Mouse (Mus musculus): ENCODE measurements around the gene Msi1. TPM values are rescaled to one million over a fixed set of nuclear protein-coding genes. Genes with fewer than 3 reads are reported as not detected.

Gene Msi1
- total RNA-seq (2021), result under 1 TPM; 0.36 to 0.49 TPM
- long read RNA-seq, experiment 1, result 0 reads
- long read RNA-seq, experiment 2, result 0 reads

DNA sequence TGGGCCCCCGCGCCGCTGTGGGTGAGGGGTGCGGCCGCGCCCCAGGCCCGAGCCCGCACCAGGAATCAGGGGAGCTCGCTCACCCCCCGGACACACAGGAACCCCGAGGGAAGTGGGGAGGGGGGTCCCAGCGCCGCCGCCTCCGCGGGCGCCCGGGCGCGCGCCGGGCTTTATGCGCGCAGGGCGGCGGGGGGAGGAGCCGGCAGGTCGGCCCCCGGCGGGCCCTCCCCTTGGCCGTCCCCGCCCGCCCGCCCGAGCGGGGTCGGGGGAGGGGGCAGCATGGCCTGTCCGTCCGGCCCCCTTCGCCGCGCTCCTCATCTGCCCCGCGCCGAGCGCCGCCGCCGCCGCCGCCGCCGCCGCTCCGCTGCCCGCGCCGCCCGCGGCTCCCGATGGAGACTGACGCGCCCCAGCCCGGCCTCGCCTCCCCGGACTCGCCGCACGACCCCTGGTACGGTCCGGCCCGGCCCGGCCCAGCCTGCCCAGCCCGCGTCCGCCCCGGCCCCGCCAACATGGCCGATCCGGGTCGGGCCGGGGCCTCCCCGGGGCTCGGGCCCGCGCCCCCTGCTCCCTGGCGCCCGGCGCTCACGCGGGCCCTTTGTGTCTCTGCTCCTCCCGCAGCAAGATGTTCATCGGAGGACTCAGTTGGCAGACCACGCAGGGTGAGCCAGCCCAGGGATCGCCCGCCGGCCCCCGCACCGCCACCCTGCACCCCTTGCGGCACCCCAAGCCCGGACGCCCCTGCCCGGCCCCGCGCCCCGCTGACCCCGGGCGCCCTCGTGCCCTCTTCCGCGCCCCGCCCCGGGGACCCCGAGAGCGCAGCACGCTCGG, at the start of gene Msi1:
Gene Msi1, plus strand, starts transcription at position 241 of the 828 bp plus-strand sequence.
- no peak for DNase-seq
- intact Hi-C loops (cut with DNase I), result no loop called here

DNA sequence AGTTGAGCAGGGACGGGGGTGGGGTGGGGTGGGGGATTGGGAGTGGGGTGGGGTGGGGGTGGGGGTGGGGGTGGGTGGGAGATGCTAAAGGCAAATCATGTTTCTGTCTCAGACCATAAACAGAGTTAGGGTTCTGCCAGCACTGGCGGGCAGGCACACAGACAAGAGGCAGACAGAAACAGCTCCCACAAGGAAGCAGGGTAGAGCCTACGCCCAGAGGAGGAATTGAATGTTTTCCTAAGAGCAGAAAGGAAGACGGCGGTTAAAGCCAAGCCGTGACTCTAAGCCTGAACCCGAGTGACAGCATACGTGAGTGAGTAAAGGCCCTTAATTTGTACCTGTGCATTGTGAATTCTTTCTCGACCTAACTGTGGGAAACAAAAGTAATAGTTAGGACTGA, 37.5 kb upstream of the Msi1 start:
- intact Hi-C loops (cut with DNase I), result no loop called here
- DNase-seq, result no peak

DNA sequence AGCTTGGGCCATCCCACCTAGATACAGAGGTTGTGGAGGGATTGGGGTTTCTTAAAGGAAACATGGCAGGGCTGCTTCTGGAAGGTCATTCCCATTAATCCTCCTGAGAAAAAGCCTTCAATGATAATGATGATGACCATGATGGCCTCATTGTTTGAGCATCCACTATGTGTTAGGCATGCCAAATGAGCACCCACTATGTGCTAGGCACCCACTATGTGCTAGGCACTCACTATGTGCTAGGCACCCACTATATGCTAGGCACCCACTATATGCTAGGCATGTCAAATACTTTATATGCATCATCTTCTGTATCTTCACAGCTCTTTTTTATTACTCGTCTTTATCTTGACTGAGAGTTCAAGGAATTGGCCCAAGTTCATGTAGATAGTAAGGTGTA, 36.4 kb upstream of the Msi1 start:
- intact Hi-C loops (cut with DNase I), result no loop called here
- DNase-seq, result no peak

DNA sequence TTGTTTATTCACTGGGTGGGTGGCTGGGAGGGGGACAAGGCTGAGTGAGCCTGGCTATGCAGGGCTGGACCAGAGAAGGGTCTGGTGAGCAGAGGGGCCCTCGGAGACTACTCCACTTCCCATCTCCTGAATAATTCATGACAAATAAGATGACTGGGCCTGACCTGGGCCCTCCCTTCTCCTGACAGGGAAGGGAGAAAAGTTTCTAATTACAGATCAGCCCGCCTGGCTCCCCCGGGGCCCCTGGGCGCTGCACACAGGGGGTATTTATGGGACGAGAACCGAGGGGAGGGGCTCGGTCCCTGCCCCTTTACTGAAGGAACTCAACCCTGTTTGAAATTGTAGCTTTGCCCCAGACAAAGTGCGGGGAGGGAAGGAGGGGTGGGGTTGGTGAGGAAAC, 35.2 kb upstream of the Msi1 start:
- no peak for DNase-seq
- intact Hi-C loops (cut with DNase I), result no loop called here

DNA sequence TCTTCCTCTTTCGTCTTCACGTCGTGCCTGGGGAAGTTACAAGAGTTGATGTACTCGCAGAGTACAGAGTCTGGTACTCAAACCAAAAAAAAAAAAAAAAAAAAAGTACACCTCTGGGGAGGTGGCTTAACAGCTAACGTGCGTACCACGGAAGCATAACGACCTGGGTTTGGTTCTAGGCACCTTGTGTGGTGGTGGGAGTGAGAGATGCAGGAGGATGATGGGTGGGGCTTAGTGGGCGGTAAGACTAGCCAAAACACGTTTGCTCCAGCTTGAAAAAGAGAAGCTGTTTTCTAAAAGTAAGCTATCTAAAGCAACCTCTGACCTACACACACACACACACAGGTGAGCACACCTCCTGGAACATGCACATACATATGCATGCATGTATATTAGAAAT, 34.6 kb upstream of the Msi1 start:
- DNase-seq, result no peak

DNA sequence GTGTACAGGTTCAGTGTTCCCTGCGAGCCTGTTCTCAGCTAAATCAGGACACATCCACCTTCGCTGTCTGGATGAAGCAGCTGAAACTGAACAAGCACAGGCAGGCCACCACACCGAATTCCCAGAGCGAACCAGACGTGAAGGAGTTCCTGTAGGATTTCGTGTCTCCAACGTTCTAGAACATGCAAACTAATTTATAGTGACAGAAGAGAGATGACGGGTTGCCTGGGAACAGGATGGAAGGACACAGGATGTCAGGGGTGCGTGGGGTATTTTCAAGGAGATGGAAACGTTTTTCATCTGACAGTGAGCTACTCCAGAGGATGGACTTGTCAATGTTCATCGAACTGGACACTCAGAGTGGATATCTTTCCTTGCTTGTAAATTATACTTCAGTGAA, 32.7 kb upstream of the Msi1 start:
- DNase-seq, result no peak
- intact Hi-C loops (cut with DNase I), result no loop called here

More for the DNA sequence above, 34.6 kb upstream of the Msi1 start:
- intact Hi-C loops (cut with DNase I), result no loop called here

DNA sequence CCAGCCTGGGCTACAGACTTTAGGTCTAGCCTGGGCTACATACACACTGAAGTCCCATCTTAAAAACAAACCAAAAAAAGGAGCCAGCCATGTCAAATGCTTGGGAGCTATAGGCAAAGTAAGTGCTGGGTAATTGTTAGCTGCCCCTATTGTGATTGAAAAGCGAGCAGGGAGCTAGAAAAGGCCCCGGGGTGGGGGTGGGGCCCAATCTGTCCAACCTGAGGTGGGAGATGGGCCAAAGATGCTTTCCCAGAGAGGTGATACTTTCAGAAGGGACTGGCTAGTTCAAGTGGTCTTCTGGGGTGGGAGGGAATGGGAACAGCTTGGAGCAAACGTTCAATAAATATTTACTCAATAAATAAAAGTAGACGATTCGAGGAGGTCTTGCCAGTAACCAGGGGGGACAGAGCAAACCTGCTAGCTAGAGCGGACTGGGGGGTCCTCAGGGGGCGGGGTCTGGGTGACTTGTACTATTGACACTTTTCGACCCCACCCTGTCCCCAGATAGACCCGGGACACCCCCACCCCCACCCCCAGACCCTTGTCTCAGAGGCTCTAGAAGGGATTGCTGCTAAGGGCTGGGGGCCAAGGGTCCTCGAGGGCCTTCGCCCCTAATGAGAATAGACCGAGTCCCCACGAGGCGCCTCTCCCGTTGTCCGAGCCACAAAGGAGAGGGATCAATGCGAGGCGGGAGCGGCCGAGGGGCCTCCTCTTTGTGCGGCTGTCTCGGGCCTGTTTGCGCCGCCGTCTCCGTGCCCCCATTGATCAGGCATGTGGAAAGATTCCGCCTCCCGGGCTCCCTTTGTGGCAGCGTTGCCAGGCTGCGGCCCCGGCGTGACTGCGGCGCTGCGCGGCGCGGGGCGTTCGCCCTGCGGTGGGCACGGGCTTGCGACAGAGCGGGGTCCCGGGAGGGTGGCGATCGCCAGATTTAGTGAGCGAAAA, 31.3 kb upstream of the Msi1 start:
- no peak for DNase-seq
- intact Hi-C loops (cut with DNase I), result no loop called here

DNA sequence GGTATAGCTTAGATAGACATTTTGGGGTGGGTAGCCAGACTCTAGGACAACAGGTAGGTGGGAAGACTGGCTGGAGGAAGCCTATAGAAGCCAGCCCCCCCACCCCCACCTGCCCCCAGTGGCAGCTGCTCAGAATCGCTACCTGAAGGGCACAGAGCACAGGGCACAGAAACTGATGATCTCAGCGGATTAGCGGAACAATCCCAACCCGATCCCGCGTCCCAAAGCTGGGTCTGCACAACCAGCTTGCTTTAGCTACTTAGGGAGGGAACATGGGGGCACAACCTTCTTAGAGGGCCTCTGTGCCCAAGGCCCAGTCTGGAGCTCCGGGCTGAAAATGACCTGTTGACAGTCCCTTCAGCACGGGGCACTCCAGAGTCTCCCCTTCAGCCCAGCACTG, 27.3 kb upstream of the Msi1 start:
- intact Hi-C loops (cut with DNase I), result no loop called here
- DNase-seq, result no peak

DNA sequence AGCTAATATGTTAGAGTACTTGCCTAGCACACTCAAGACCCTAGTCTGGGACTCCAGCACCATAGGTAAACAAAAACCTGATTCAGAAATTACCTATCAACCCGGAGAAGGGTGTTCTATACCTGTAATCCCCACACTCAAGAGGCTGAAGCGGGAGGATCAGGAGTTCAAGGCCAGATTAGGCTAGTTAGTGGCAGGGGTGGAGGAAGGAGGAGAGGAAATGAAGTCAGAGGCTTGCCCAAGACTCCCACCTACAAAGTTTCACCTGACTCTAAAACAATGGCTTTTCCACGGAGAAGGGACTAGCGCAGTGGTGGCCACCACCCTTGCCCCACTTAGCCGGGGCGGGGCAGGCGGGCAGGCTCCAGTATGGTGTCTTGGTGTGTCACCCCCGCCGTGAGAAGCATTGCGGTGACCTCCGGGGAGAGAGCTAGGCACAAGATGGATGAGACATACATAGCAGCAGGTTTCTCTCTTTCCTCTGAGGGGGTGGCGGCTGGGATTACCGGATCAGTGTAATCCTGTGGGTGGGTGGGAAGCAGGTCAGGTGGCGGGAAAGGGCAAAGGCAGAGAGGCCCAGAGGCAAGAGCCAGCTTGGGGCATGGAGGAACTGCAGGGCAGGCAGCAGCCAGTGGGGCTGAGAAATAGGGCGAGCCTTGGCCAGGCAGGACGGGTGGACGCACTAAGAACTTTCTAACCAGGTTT, 25.8 kb upstream of the Msi1 start:
- intact Hi-C loops (cut with DNase I), result no loop called here
- DNase-seq, result no peak

DNA sequence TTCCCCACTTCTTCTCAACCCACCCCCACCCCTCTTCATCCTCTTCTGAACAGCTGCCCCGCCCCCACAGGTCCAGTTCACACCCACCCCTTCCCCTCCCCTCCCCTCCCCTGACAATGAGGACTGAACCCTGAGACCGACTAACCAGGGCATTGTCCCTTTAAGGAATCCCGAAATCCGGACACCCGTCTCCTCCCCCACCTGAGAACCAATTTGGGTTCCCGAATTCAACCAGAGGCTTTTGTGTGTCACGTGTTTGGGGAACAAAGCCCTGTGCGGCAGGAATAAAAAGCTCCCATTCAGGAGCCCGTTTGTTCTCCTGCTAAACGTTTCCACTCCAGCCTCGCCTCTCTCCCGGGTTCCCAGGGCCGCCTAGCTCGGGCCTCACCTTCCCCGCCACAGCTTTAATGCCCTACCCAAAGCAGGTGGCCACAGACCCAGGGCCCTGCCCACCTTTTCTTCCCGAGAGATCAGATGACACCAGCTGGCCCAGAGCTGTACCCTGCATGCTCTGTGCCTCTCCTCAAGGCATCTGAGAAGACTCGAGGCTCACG, 25.1 kb upstream of the Msi1 start:
- intact Hi-C loops (cut with DNase I), result no loop called here

DNA sequence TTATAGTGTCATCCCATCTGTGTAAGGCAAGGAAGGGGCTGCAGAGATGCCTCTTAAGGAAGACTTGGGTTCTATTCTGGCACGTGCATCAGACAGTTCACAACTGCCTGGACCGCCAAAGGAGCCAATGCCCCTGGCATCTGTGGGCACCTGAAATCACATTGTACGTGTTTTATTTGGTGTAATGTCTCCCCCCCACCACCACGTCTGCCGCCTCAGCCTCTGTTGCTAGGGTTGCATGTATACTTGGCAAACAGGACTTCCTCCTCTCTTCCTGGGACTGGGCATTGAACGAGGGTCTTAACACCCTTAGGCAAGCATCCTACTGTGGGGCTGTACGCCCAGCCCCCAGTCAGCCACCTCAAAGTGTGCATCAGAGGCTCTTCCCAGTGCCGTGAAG, 24.2 kb upstream of the Msi1 start:
- intact Hi-C loops (cut with DNase I), result no loop called here
- no peak for DNase-seq

More for the DNA sequence above, 25.1 kb upstream of the Msi1 start:
- no peak for DNase-seq

DNA sequence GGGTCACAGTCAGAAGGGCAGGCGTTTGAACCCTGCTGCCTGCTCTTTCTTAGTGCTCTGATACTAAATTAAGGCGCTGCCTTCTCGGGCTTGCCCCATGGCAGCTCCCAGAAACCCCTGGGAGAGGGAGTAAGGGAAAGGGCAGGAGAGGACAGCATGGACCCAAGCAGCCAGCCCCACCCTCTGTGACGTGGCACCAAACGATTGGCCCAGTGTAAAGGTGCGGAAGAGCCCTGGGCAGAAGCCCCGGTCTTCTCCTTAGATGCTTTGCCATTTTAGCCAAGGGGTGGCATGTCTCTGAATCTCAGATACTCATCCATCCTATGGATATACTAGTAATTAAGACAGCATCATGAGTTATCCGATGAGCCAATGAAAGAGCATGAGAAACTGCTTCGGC, 21.3 kb upstream of the Msi1 start:
- DNase-seq, result no peak
- intact Hi-C loops (cut with DNase I), result no loop called here

DNA sequence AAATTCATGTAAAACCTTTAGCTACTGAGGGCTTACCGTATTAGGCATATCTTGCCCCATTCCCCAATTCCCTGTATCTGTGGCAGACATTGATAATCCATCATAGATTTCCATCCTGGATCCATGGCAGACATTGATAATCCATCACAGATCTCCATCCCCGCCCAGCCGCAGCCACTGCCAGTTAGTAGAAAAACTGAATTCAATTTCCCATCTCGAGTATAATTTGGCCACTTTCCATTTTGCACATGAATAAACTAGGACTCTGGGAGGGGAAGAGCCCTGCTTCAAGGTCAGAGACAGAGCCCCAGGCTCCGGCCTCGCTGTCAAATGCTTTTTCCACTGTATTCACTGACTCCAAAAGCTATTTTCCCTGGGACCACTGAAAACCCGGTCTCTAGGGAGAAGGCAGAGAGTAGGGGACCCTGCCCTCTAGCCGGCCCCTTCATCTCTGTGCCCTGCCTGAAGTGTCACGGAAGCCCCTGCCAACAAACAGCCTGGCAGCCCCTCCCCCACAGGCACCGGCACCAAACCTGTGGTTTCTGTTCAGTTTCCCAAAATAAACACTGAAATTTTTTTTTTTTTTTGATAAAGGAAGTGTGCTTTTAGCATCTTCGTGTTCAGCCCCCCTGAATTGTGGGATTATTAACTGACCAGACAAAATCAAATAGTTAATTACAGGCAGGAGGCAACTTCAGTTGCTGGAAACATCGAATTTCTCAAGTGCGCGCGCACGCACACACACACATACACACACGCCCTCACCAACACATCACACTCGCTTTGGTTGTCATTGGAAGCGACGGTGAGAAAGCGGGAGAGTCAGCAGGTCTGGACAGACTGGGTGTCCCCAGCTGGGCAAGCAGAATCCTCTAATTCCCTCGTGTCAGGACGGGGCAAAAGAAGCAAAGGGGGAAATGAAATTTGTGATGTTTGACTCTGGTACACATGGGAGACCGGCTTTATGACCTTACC, 14.0 kb upstream of the Msi1 start:
- DNase-seq, result no peak
- intact Hi-C loops (cut with DNase I), result no loop called here

DNA sequence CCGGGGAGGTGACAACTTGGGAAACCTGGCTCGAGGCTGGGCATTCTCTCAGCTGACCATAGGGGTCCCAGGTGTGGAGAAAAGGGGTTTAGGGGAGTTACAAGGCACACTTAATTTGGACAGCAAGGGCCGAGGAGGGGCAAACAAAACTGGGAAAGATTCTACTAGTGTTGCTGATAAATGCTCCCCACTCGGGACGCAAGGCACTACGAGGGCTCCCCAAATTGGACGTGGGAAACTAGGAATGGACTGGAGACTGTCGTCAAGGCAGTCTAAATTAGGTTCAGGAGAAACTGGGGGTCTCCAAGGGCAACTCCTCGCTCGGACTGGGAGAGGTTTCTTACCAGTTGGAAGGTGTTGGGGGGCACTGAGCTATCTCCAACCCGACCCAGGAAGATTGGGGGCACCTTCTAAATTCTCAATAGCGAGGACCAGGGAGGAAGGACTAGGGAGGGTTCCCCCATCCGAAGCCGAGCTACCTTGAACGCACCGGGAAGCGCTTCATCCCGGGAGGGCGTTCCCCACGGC, 504 bp upstream of the Msi1 start:
- DNase-seq, result no peak
- intact Hi-C loops (cut with DNase I), result no loop called here

DNA sequence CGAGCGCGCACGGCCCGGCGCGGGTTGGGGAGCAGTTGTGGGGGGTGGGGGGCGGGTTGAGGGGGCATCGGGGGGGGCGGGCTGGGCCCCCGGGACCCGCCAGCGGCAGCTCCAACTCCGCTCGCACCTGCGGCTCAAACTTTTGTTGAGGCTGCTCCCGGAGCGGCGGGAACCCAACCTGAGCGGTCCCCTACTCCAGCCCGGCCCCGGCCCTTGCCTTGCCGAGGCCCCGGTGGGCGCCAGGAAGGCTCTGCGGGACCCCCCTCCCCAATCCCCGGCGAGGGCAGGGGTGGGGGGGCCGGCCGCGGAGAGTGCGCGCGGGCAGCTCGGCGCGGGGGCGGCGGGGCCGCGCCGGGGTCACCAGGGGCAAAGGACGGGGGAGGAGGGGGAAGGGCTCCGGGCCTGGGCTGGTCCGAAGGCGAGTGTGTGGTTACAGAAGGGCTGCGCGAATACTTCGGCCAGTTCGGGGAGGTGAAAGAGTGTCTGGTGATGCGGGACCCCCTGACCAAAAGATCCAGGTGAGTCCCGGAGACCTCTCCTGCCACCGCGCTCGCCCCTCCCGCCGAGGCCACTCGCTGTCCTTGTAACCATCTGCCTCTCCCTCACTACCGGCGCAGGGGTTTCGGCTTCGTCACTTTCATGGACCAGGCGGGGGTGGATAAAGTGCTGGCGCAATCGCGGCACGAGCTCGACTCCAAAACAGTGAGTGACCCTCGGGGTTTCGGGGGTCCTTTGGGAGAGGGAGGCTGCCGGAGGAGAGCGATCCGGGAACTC, 975 bp downstream of the Msi1 start:
- DNase-seq, result no peak
- intact Hi-C loops (cut with DNase I), result no loop called here

DNA sequence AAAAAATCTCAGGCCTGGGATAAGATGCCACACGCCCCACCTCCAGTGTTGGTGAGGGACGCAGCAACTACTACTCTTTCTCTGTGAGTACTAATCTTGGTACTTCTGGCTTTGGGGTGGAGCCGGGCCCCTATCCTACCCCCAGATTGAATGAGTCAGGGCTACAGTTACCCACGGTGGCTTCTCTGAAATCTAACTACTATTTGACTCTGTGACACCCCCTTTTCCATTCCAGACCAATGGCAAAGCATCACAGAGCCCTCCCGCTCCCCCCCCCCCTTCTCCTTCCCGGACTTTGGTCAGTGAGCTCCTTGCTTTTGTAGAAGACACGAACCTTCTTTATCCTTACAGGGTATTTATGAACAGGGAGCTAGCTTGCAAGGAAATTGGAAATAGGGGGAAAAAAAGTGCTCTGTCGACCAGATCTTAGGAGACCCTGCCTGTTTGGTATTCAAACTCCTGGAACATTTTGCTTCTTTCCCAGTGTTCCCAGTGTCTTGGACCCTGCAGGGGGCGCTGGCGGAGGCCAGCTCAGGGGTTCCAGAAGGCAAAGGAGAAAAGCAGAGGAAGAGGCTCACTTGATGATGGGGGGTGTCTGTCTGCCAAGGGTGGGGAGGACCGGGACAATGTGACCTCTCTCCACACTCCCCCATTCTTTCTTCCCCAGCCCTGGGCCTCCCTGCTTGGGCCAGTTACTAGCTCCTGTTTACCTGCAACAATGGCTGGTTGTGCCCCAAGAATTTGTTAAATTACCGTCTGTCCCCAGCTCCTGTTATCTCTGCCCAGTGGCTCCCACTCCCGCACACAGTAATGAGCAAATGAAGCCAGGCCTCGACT, 1.9 kb downstream of the Msi1 start:
- intact Hi-C loops (cut with DNase I), result no loop called here
- no peak for DNase-seq

DNA sequence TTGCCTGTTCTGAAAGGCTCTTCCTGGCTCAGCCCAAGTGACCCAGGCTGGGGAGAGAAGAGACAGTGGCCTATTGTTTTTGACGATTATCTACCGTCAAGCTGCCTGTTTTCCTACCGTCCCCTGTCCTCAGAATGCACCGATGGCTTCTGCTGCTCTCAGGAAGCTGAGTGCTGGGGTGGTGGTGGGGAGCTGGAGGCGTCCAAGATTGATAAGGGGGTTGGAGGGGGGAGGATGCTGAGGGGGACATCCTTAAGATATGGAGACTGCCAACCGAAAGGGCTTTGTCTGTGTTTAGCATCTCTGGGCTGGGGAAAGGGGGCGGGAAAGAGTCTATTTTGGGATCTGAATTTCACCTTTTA, 2.5 kb downstream of the Msi1 start:
- DNase-seq, result no peak
- intact Hi-C loops (cut with DNase I), result no loop called here

DNA sequence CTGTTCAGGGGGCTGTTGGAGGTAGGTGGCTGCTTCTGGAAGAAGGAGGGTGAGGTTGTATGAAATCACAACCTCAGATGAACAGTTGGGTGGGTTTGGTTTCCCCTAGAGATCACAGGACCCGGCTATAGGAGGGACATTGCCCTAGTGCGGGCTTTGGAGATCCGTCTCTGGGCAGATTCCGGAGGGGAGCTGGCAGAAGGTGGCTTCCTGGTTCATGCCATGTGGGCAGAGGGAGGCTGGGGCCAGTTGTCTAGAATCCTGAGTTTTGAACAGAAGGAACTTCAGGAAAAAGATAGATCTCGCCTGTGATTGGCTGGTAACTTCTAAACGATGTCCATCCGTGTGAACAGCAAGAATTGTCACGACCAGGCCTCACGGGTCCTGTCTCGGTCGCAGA, 3.0 kb downstream of the Msi1 start:
- intact Hi-C loops (cut with DNase I), result no loop called here
- DNase-seq, result no peak
